In the genomic region with DNA sequence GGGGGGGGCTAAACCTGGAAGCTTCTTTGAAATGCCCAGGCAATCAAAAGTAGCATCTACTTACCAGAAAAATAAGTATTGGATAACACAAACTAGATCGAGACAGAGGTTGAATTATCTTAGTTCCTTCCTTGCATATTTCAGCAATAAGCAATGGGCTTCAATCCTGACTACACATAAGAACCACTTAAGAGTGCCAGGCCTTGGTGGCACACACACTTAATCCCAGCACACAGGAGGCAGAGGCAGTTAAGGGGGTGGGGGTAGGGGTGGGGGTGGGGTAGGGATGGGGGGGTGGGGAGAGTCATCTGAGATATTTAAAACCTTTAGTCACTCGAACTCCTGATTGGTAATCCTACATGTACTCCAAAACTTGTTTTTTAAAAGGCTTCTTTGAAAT, we compare ENCODE assay signal across 20 mouse cellular contexts. TPM values are rescaled to one million over a fixed set of nuclear protein-coding genes. Genes with fewer than 3 reads are reported as not detected.
DNase-seq lines count a peak whose midpoint lies in the region; ATAC-seq and TF ChIP-seq lines count a peak whose summit lies in the region.
"Had no signal": no experiment of that assay in that cellular context is flagged by ENCODE, and none has a peak within 500 bp of the region (broad histone marks: within the 10 kb centered on the region; RNA-seq: fewer than 3 reads in every experiment).

No protein-coding gene starts in this region.

- H3K36me3 ChIP-seq in embryonic facial prominence, embryonic 14.5 days (ENCODE audit: control insufficient read depth, insufficient read depth, low read length), result no peaks in the 10 kb centered on the region
- H3K36me3 ChIP-seq in embryonic facial prominence, embryonic 10.5 days (replicated peaks), result no peaks in the 10 kb centered on the region
- H3K36me3 ChIP-seq: embryonic facial prominence, embryonic 13.5 days; G1E; heart, embryonic 12.5 days; hindbrain, embryonic 10.5 days; intestine, embryonic 15.5 days had no signal

- DNase-seq in embryonic facial prominence, embryonic 14.5 days (ENCODE audit: low spot score), result no peak
- DNase-seq in embryonic facial prominence, embryonic 10.5 days (ENCODE audit: low spot score), result no peak
- DNase-seq in layer of hippocampus, adult 2 months (ENCODE audit: low spot score in 2 of 2), result no peak
- no peak for DNase-seq in layer of hippocampus, postnatal 25 days (ENCODE audit: extremely low spot score in 1 of 2, low spot score in 1 of 2)
- DNase-seq in lung, postnatal 36 days, result peak; percentile 16
- no peak for DNase-seq in lung, postnatal 4 days
- no peak for DNase-seq in frontal cortex, postnatal 10 days (ENCODE audit: low spot score in 2 of 2)
- DNase-seq: adrenal gland, postnatal 10 days; B cell, adult 2 months; cerebellum, adult 11 months; cerebellum, adult 8-10 months; gastrocnemius, adult 2 months; gastrocnemius, postnatal 25 days had no signal

- no peak overlapping the region for H3K4me3 ChIP-seq in embryonic facial prominence, embryonic 14.5 days (ENCODE audit: low read depth, low read length)
- H3K4me3 ChIP-seq in embryonic facial prominence, embryonic 10.5 days, result no peak overlapping the region
- no peak overlapping the region for H3K4me3 ChIP-seq in layer of hippocampus, adult 2 months
- H3K4me3 ChIP-seq: embryonic facial prominence, embryonic 13.5 days; gastrocnemius, adult 2 months; heart, embryonic 12.5 days; hindbrain, embryonic 10.5 days; intestine, embryonic 15.5 days had no signal

- no peaks in the 10 kb centered on the region for H3K27me3 ChIP-seq in embryonic facial prominence, embryonic 14.5 days (replicated peaks; ENCODE audit: control insufficient read depth, insufficient read depth, low read length)
- no peaks in the 10 kb centered on the region for H3K27me3 ChIP-seq in embryonic facial prominence, embryonic 10.5 days (replicated peaks; ENCODE audit: low read depth, poor library complexity, severe bottlenecking)
- H3K27me3 ChIP-seq: embryonic facial prominence, embryonic 13.5 days; heart, embryonic 12.5 days; intestine, embryonic 15.5 days had no signal

- WGBS in embryonic facial prominence, embryonic 14.5 days, result 62% methylated on average over 2 of the region's 2 CpGs
- 65% methylated on average over 2 of the region's 2 CpGs for WGBS in embryonic facial prominence, embryonic 10.5 days

- H3K9me3 ChIP-seq in embryonic facial prominence, embryonic 14.5 days (ENCODE audit: control insufficient read depth, low read length), result no peaks in the 10 kb centered on the region
- no peaks in the 10 kb centered on the region for H3K9me3 ChIP-seq in embryonic facial prominence, embryonic 10.5 days
- H3K9me3 ChIP-seq: embryonic facial prominence, embryonic 13.5 days; G1E; heart, embryonic 12.5 days; hindbrain, embryonic 10.5 days; intestine, embryonic 15.5 days had no signal

- H3K4me2 ChIP-seq in embryonic facial prominence, embryonic 14.5 days (ENCODE audit: low read depth, low read length), result no peak overlapping the region
- H3K4me2 ChIP-seq: embryonic facial prominence, embryonic 13.5 days; heart, embryonic 12.5 days; hindbrain, embryonic 14.5 days; intestine, embryonic 15.5 days had no signal

- peak; percentile 75; the same call in 1 of the 2 replicates for ATAC-seq in embryonic facial prominence, embryonic 14.5 days (ENCODE audit: low read depth)
- ATAC-seq: CD4-positive, CD25-positive, alpha-beta regulatory T cell, adult 4 months; intestine, embryonic 15.5 days had no signal

- no peaks in the 10 kb centered on the region for H3K4me1 ChIP-seq in embryonic facial prominence, embryonic 14.5 days (ENCODE audit: control insufficient read depth, insufficient read depth, low read length)
- H3K4me1 ChIP-seq in embryonic facial prominence, embryonic 10.5 days, result no peaks in the 10 kb centered on the region
- H3K4me1 ChIP-seq: embryonic facial prominence, embryonic 13.5 days; heart, embryonic 12.5 days; hindbrain, embryonic 10.5 days; intestine, embryonic 15.5 days had no signal

- H3K27ac ChIP-seq in embryonic facial prominence, embryonic 14.5 days (replicated peaks; ENCODE audit: low read depth, low read length), result no peak overlapping the region
- H3K27ac ChIP-seq in embryonic facial prominence, embryonic 10.5 days (replicated peaks), result no peak overlapping the region
- H3K27ac ChIP-seq in layer of hippocampus, adult 2 months, result peak overlapping the region; percentile 83
- H3K27ac ChIP-seq: embryonic facial prominence, embryonic 13.5 days; gastrocnemius, adult 2 months; hindbrain, embryonic 10.5 days; hindbrain, embryonic 14.5 days; intestine, embryonic 15.5 days had no signal

- no peak overlapping the region for H3K9ac ChIP-seq in embryonic facial prominence, embryonic 14.5 days (ENCODE audit: low read depth, low read length)
- H3K9ac ChIP-seq: embryonic facial prominence, embryonic 13.5 days; heart, embryonic 12.5 days; hindbrain, embryonic 14.5 days; intestine, embryonic 15.5 days had no signal

- no peak for TF ChIP-seq CTCF in layer of hippocampus, adult 2 months (conservative IDR thresholded peaks at IDR 0.05)

RNA-seq across cellular contexts. Expression of a gene that starts 13.5 kb away (rescaled TPM):
- 7.0 and 10.7 TPM in 2 replicates for polyA plus RNA-seq in embryonic facial prominence, embryonic 14.5 days (2014; fragmentation: Nextera tagmentation; extraction: Ambion mirVana)
- polyA plus RNA-seq in embryonic facial prominence, embryonic 10.5 days (2016; fragmentation: Nextera tagmentation; extraction: Ambion mirVana), result 2.0 and 3.0 TPM in 2 replicates
- total RNA-seq in layer of hippocampus, adult 2 months (2021), result 10 to 100 TPM; 40.0 to 46.5 TPM
- 10 to 100 TPM; 35.1 to 39.8 TPM for total RNA-seq in layer of hippocampus, postnatal 25 days (2021)

RNA-seq across cellular contexts. Expression of a gene that starts 56.9 kb away (rescaled TPM):
- polyA plus RNA-seq in embryonic facial prominence, embryonic 14.5 days (2014; fragmentation: Nextera tagmentation; extraction: Ambion mirVana), result 32.2 and 37.9 TPM in 2 replicates
- 69.2 and 74.6 TPM in 2 replicates for polyA plus RNA-seq in embryonic facial prominence, embryonic 10.5 days (2016; fragmentation: Nextera tagmentation; extraction: Ambion mirVana)
- 10 to 100 TPM; 41.1 to 46.2 TPM for total RNA-seq in layer of hippocampus, adult 2 months (2021)
- total RNA-seq in layer of hippocampus, postnatal 25 days (2021), result 10 to 100 TPM; 35.8 to 37.6 TPM
